Mouse (Mus musculus): ENCODE results near the gene Hat1.

The Hat1 gene

DNA sequence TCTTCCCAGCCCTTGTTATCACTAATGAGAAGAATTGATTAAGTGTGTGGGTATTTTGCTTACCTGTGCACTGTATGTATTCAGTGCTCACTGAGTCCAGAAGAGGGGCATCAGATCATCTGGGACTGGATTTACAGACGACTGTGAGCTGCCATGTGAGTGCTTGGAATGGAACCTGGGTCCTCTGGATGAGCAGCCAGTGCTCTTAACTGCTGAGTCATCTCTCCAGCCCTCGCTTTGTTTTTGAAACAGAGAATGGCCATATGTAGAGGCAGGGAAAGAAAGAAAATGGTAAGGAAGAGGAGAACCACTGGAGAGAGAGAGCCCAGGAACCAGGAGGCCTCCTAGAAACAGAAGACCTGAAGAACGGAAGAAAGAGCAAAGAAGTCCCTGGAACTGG, 73.8 kb downstream of the Hat1 start:
- peak; percentile 64 for DNase-seq (ENCODE audit: low read depth, low spot score)

DNA sequence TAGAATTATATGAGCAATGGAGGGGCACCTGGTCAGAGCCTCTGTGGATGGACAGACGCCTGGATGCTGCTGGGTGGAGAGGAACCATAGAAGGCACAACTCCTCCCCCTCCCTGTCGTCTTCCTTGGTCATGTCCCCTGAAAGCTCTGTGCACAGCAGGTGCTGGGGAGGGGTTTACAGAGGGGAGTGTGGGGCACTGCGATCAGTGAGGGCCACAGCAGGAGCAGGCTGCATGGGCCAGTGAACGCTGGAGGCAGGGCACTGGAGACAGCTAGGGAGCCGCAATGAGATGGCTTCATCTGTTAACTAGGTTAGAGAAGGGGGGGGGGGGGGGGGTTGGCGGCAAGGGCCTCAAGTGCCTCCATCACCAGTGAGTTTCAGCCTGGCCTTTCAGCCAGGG, 77.3 kb downstream of the Hat1 start:
- no peak for DNase-seq (ENCODE audit: low read depth, low spot score)

DNA sequence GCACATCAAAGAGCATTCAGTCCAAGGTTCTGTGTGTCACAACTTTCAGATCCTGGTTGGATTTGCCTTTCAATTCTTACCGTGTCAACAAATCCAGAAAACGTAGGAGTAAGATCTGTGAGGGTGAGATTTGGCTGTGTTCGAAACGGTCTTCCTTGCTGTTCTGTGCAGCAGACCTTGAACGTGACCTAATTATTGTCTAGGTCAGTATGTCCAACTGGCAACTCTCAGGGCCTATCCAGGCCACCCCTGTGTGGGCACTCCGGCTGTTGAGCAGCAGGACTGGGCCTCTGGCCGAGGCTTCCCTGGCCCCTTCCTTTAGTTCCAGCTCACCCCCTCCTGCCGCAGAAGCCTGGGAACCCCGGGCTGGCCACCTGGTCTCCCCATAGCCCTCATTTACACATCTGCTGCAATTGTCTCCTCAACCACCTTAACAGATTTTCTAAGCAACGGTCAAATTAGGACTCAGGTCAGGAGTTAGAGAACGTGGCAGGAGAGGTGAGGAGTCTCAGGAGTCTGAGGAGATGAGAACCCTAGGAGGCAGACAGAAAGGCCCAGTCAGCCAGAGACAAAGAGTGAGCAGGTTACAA, 78.2 kb downstream of the Hat1 start:
- DNase-seq (ENCODE audit: low read depth, low spot score) = no peak

DNA sequence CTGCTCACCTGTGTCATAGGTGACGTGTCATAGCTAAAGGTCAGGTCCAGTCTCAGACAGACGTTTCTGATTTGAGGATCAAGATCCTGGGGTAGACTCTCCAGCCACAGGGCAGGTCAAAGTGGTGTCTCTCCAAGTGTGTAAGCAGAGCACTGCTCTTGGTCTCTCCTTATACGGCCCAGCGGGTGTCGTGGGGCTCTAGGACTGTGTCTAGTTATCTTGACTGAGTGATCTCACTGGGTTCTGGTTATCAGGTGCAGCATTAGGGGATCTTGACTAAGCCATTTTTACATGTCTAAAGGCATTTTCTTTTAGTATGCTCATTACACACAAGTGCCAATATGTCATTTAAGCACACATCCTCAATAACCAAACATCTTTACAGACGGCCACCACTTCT, 82.3 kb downstream of the Hat1 start:
- DNase-seq (ENCODE audit: low read depth, low spot score) = no peak

DNA sequence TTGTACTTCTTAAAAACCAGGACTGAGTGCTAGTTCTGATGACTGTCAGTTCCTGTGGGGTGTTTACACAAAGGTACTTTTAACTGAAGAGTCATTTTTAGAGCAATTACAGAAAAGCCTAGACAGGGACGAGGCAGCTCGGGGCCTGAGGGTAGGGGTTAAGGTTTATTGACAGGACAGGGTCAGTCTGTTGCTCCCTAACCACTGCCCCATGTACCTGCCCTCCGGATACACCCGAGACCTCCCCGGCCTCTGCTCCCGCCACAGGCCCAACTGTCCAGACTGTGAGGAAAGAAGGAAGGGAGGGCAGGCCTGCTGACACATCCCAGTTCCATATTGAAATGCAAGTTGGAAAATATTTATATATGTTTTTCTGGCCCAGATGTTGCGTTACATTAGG, 85.1 kb downstream of the Hat1 start:
- DNase-seq (ENCODE audit: low read depth, low spot score) = no peak

DNA sequence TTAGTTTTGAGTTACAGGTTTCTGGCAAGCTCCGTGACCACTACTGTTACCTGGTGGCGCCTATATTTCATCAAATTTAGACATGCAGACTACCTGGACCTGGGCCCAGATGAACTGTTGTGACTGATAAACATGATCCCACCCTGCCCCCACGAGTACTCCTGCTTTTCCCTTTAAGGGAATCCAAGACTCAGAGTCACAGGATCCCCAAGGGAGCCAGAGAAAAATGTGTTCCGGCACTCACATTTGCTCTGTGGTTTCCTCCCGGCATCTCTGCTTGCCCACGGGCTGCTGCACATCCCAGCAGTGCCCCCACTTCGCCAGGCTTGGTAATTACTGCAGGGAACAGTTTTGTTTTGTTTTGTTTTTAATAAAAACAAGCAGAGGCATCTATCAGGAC, 85.6 kb downstream of the Hat1 start:
- no peak for DNase-seq (ENCODE audit: low read depth, low spot score)

DNA sequence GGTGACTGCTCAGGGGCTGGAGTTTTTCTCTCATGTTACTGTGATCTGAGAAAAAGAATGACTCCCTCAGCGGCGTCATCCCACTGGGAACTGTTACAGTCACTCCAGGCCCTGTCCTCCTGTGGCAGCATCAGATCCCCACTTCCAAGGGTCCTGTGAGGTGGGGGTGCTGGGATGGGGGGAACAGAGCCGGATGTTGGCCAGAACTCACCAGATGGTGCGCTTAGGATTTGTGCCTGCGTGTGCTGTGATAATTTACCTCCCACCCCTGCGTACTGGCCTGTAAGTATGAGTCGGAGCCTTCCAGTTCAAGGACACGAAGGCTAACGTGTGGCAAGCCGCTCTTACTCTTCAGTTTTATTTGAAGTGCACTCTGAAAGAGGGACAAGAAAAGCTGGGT, 86.6 kb downstream of the Hat1 start:
- DNase-seq (ENCODE audit: low read depth, low spot score) = no peak

DNA sequence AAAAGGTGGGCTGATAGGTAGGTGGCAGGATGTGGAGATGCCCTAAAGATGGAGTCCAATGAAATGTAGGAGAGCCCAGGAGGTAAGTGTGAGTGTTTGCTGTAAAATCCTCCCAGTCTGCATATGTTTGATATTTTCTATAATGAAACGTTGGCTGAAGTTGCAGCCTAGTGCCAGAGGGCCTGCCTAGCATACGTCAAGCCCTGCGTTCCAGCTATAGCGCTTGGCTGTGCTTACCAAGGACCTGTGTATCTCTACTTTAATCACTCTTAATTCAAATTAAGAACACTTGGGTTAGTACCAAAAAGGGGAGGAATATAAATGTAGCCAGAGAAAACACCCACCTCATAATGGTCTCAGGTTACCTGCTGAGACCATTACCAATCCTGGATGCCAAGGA, 87.0 kb downstream of the Hat1 start:
- no peak for DNase-seq (ENCODE audit: low read depth, low spot score)

DNA sequence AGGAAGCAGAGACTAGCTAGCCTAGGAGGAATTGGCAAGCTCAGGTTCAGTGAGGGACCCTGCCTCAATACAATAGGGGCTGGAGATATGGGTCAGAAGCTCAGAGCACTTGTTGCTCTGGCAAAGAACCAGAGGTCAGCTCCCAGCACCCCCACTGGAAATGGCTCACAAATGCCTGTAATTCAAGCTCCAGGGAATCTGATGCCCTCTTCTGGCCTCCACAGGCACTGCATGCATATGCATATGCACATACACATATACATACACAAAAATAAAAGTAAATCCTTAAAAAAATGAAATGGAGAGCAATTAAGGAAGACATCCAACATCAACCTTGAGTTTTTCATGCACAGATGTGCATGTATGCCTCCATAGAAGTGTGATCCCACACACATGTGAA, 89.0 kb downstream of the Hat1 start:
- DNase-seq (ENCODE audit: low read depth, low spot score) = no peak

DNA sequence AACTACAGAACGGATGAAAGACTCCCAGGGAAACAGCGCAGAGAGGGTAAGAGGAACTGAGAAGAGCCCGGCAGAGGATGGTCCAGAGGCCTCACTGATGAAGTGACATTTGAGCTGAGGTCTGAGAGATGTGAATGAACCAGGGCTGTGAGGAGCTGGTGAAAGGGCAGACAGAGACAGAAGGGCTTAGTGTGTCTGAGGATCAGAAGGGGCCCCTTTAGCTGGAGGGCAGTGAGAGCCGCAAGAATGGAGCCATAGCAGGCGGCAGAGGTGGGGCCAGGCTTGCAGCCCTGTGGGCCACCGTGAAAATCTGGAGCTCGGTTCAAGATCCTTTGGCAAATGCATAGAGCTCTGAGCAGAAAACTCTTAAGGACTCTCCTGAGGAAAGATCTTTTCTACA, 91.2 kb downstream of the Hat1 start:
- DNase-seq (ENCODE audit: low read depth, low spot score) = no peak

DNA sequence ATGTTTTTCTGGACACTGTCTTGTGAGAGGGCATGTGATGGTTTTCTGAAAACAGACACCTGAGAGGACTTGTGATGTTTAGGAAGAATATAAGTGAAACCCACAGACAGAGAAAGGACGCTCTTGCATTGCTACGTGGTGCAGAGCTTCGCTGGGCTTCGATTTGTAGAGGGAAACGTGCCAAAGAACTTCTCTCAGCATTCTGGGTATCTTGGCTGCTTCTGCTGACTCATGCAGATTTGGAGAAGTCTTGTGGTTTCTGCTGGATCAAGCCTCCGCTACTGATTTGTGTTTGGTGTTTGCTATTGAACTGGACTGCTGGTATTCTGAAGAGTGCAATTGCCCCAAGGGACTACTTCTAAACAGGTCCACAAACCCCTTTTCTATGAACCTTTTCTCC, 93.1 kb downstream of the Hat1 start:
- no peak for DNase-seq (ENCODE audit: low read depth, low spot score)

DNA sequence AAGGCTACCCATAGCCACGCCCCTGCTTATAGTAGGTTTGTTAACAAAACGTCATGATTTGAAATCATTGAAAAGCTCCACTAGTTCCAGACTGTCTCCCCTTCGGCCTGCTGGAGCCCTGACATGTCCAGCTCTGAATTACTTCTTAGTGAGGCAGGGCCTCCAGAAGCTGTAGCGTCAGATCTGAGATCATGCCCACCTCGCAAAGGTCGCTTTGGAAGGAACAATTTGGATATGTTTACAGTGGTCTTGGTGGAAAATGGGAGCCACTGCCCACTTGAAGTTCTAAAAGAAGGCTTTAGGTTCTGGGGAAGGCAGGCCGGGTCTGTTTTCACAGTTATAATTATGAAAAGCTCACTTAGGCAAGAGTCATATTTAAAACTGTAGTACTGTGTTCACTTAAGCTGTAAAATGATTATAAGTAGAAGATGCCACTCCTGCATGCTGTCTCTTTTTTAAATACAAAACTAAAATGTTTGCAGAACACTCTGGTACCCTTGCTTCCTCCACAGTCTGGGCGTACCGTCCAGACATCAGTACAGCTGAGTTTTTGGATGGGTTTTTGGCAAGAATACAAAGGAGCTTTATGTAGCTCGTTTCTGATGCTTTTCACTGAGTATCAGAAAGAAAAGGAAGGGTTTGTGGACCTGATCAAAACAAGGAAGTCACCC, 94.4 kb downstream of the Hat1 start:
- no peak for DNase-seq (ENCODE audit: low read depth, low spot score)

DNA sequence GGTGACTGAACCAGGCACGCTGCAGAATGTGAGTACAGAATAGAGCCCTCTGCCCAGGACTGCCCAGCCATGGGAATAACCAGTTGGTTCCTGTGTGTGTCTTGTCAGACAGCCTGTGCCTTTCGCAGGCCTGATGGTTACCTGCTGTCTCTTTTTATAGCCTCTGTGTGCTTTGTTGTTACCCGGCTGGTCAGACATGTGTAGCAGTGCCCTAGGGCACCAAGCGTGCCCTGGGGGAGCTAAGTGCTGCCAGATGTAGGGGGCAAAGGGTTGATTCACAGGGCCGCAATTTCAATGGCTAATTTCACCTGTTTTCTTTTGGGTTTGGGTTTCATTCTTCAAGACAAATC, 94.9 kb downstream of the Hat1 start:
- DNase-seq (ENCODE audit: low read depth, low spot score) = no peak
